Mouse (Mus musculus) heart, embryonic 16.5 days (tissue): ENCODE results near the gene Cblc. TPM values are rescaled to one million over a fixed set of nuclear protein-coding genes. Genes with fewer than 3 reads are reported as not detected.

Experiments used
- ATAC-seq: fragments of 200-750 bp; cut with Nextera tagmentation; replicated peaks from 2 replicates; pipeline ENCODE4 v1.8.0; 2017; ENCODE audit warnings: moderate number of reproducible peaks; ENCODE audit not compliant: insufficient read depth, low FRiP score; ENCODE audit errors: extremely low read depth
- H3K27ac ChIP-seq: fragments of 300-500 bp; sonication (generic); 2 replicates; pipeline ENCODE4 v1.5.1; 2014; ENCODE audit warnings: mild to moderate bottlenecking, low read length, control low read depth, moderate library complexity
- H3K27me3 ChIP-seq: fragments of 300-500 bp; sonication (generic); 2 replicates; pipeline ENCODE4 v1.6.1; 2014; ENCODE audit warnings: low read length, mixed read lengths; ENCODE audit not compliant: control insufficient read depth, insufficient read depth
- H3K36me3 ChIP-seq: fragments of 300-500 bp; sonication (generic); 2 replicates; pipeline ENCODE4 v1.6.1; 2014; ENCODE audit not compliant: control insufficient read depth, insufficient read depth
- H3K4me1 ChIP-seq: fragments of 300-500 bp; sonication (generic); 2 replicates; pipeline ENCODE4 v1.6.1; 2014; ENCODE audit warnings: low read length, mixed read lengths; ENCODE audit not compliant: control insufficient read depth, insufficient read depth
- H3K4me2 ChIP-seq: fragments of 300-500 bp; sonication (generic); 2 replicates; pipeline ENCODE4 v1.6.1; 2014; ENCODE audit warnings: low read depth, mild to moderate bottlenecking, control low read depth, low read length
- H3K4me3 ChIP-seq: fragments of 300-500 bp; sonication (generic); 2 replicates; pipeline ENCODE4 v1.5.1; 2014; ENCODE audit warnings: mild to moderate bottlenecking, control low read depth, low read length
- H3K9ac ChIP-seq: fragments of 300-500 bp; sonication (generic); 2 replicates; pipeline ENCODE4 v1.6.1; 2014; ENCODE audit warnings: low read length, control low read depth
- H3K9me3 ChIP-seq: fragments of 300-500 bp; sonication (generic); replicated peaks from 2 replicates; pipeline ENCODE4 v1.6.1; 2016; ENCODE audit warnings: low read length; ENCODE audit not compliant: control insufficient read depth
- WGBS: fragments of 180-500 bp; shearing (Covaris S2); extraction: QIAGEN DNeasy Blood & Tissue Kit; methylation state at CpG from one replicate; pipeline ENCODE4 v1.1.7; 2014; 5-methylcytosine and 5-hydroxymethylcytosine counted together
- polyA plus RNA-seq: library from polyadenylated mRNA; unstranded; fragments of >200 nt; fragmentation: Nextera tagmentation; extraction: Ambion mirVana; gene quantifications from 2 replicates; pipeline ENCODE4 v1.2.1, GENCODE M21; 2015

Cblc gene
- polyA plus RNA-seq, 1 experiment from 2014 or later, result 1.2 TPM

- Histone ChIP-seq H3K27me3 (peaks cover 12% of the 10 kb centered on the region), H3K9ac (peak overlapping the region; percentile 75), H3K4me1 (peaks cover 27% of the 10 kb centered on the region), H3K27ac (no peak overlapping the region), H3K36me3 (no peaks in the 10 kb centered on the region), H3K9me3 (peaks cover 4% of the 10 kb centered on the region), H3K4me3 (peak overlapping the region; percentile 60), H3K4me2 (peak overlapping the region; percentile 81)
- WGBS, result 7% methylated on average over 18 of the region's 20 CpGs
- ATAC-seq, result no peak
Observed at GRCm38 (mm10) chr7:19822193-19822592, 25.6 kb upstream of the Cblc start.

- no peak overlapping the region for H3K9ac ChIP-seq
- 61% methylated on average over 7 of the region's 7 CpGs for WGBS
- no peaks in the 10 kb centered on the region for H3K36me3 ChIP-seq
- H3K4me2 ChIP-seq, result peak overlapping the region; percentile 81
- H3K4me3 ChIP-seq, result no peak overlapping the region
- peaks cover 32% of the 10 kb centered on the region for H3K4me1 ChIP-seq
- peaks cover 12% of the 10 kb centered on the region for H3K27me3 ChIP-seq
- no peak for ATAC-seq
- no peak overlapping the region for H3K27ac ChIP-seq
- H3K9me3 ChIP-seq, result peaks cover 4% of the 10 kb centered on the region
Observed at GRCm38 (mm10) chr7:19821633-19822032, 25.0 kb upstream of the Cblc start.

GRCm38 (mm10) chr7:19820347-19821048, 23.9 kb upstream of the Cblc start:
- 69% methylated on average over 3 of the region's 3 CpGs for WGBS
- peaks cover 37% of the 10 kb centered on the region for H3K4me1 ChIP-seq
- no peak overlapping the region for H3K4me3 ChIP-seq
- no peaks in the 10 kb centered on the region for H3K36me3 ChIP-seq
- H3K27ac ChIP-seq, result no peak overlapping the region
- no peak for ATAC-seq
- peaks cover 12% of the 10 kb centered on the region for H3K27me3 ChIP-seq
- peaks cover 4% of the 10 kb centered on the region for H3K9me3 ChIP-seq
- H3K4me2 ChIP-seq, result no peak overlapping the region
- H3K9ac ChIP-seq, result no peak overlapping the region

- ATAC-seq, result no peak
- no peak overlapping the region for H3K4me2 ChIP-seq
- H3K9me3 ChIP-seq, result peaks cover 4% of the 10 kb centered on the region
- H3K27ac ChIP-seq, result no peak overlapping the region
- peaks cover 14% of the 10 kb centered on the region for H3K27me3 ChIP-seq
- WGBS, result 83% methylated on average over 7 of the region's 7 CpGs
- H3K9ac ChIP-seq, result no peak overlapping the region
- H3K36me3 ChIP-seq, result no peaks in the 10 kb centered on the region
- H3K4me1 ChIP-seq, result peaks cover 29% of the 10 kb centered on the region
- no peak overlapping the region for H3K4me3 ChIP-seq
Observed at GRCm38 (mm10) chr7:19818875-19819274, 22.3 kb upstream of the Cblc start.

- Histone ChIP-seq H3K4me3 (no peak overlapping the region), H3K9ac (no peak overlapping the region), H3K4me1 (peaks cover 25% of the 10 kb centered on the region), H3K9me3 (peaks cover 4% of the 10 kb centered on the region), H3K27me3 (peaks cover 14% of the 10 kb centered on the region), H3K27ac (no peak overlapping the region), H3K36me3 (no peaks in the 10 kb centered on the region), H3K4me2 (no peak overlapping the region)
- WGBS, result 86% methylated on average over 5 of the region's 5 CpGs
- ATAC-seq, result no peak
Observed at GRCm38 (mm10) chr7:19818440-19818839, 21.8 kb upstream of the Cblc start.

- Histone ChIP-seq H3K4me3 (peak overlapping the region; percentile 59), H3K27ac (peak overlapping the region; percentile 52), H3K4me1 (peaks cover 21% of the 10 kb centered on the region), H3K9me3 (peaks cover 4% of the 10 kb centered on the region), H3K9ac (peak overlapping the region; percentile 45; the same call in 1 of the 2 replicates), H3K36me3 (no peaks in the 10 kb centered on the region), H3K27me3 (peaks cover 14% of the 10 kb centered on the region), H3K4me2 (peak overlapping the region; percentile 86)
- WGBS, result 14% methylated on average over 15 of the region's 15 CpGs
- ATAC-seq, result peak; percentile 51
Observed at GRCm38 (mm10) chr7:19817382-19818105, 20.9 kb upstream of the Cblc start.

- peak overlapping the region; percentile 59 for H3K4me3 ChIP-seq
- H3K27ac ChIP-seq, result peak overlapping the region; percentile 47
- peaks cover 14% of the 10 kb centered on the region for H3K27me3 ChIP-seq
Observed at GRCm38 (mm10) chr7:19816224-19816771, 19.7 kb upstream of the Cblc start.

GRCm38 (mm10) chr7:19815296-19816223, 19.0 kb upstream of the Cblc start:
- Histone ChIP-seq H3K27ac (peak overlapping the region; percentile 34), H3K9me3 (peaks cover 4% of the 10 kb centered on the region; the same call in 1 of the 2 replicates), H3K27me3 (peaks cover 19% of the 10 kb centered on the region), H3K4me3 (peak overlapping the region; percentile 59), H3K36me3 (no peaks in the 10 kb centered on the region), H3K4me1 (peaks cover 19% of the 10 kb centered on the region), H3K9ac (peak overlapping the region; percentile 70), H3K4me2 (peak overlapping the region; percentile 86)
- ATAC-seq, result peak; percentile 23; the same call in 1 of the 2 replicates
- WGBS, result 32% methylated on average over 17 of the region's 17 CpGs

More at GRCm38 (mm10) chr7:19816224-19816771, 19.7 kb upstream of the Cblc start:
- WGBS, result under 1% methylated on average over 27 of the region's 28 CpGs
- ATAC-seq, result peak; percentile 77
- H3K4me2 ChIP-seq, result peak overlapping the region; percentile 86
- H3K36me3 ChIP-seq, result no peaks in the 10 kb centered on the region
- H3K9ac ChIP-seq, result peak overlapping the region; percentile 70
- H3K9me3 ChIP-seq, result peaks cover 4% of the 10 kb centered on the region
- H3K4me1 ChIP-seq, result peaks cover 16% of the 10 kb centered on the region
